Comparison of ENCODE assay signal across 8 mouse cellular contexts in the genomic region with DNA sequence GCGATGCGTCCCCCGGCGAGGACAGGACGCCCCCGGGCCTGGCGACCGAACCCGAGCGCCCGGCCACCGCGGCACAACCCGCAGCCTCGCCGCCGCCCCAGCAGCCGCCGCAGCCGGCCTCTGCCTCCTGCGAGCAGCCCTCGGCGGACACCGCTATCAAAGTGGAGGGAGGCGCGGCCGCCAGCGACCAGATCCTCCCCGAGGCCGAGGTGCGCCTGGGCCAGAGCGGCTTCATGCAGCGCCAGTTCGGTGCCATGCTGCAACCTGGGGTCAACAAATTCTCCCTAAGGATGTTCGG. TPM values are rescaled to one million over a fixed set of nuclear protein-coding genes. Genes with fewer than 3 reads are reported as not detected.
DNase-seq lines count a peak whose midpoint lies in the region; ATAC-seq lines count a peak whose summit lies in the region.

No protein-coding gene starts in this region.

- no peak for DNase-seq in kidney, postnatal 10 days
- DNase-seq in forebrain, embryonic 10.5 days (ENCODE audit: extremely low spot score, low spot score): peak; percentile 26
- DNase-seq in spleen, adult 18-20 months: no peak
- DNase-seq in thymus, postnatal 4 days: no peak
- no peak for DNase-seq in urinary bladder, adult 2 months (ENCODE audit: low spot score)

- H3K27ac ChIP-seq in kidney, embryonic 15.5 days: no peak overlapping the region
- H3K27ac ChIP-seq in forebrain, embryonic 10.5 days: peak overlapping the region; percentile 84
- H3K27ac ChIP-seq in intestine, embryonic 15.5 days: no peak overlapping the region
- 0 out of 2 replicates have a peak overlapping the region, but pooled peaks have one; percentile 83 for H3K27ac ChIP-seq in neural tube, embryonic 12.5 days

- peak overlapping the region; percentile 100 for H3K4me2 ChIP-seq in kidney, embryonic 15.5 days
- H3K4me2 ChIP-seq in intestine, embryonic 15.5 days (replicated peaks): peak overlapping the region; percentile 100
- H3K4me2 ChIP-seq in neural tube, embryonic 12.5 days (replicated peaks): peak overlapping the region; percentile 96

- no peaks in the 10 kb centered on the region for H3K36me3 ChIP-seq in kidney, embryonic 15.5 days
- H3K36me3 ChIP-seq in forebrain, embryonic 10.5 days (replicated peaks): no peaks in the 10 kb centered on the region
- H3K36me3 ChIP-seq in intestine, embryonic 15.5 days: no peaks in the 10 kb centered on the region
- H3K36me3 ChIP-seq in neural tube, embryonic 12.5 days: no peaks in the 10 kb centered on the region

- ATAC-seq in kidney, embryonic 15.5 days (replicated peaks; ENCODE audit: low FRiP score): 0 out of 2 replicates have a peak, but pooled peaks have one; percentile 7
- ATAC-seq in intestine, embryonic 15.5 days: no peak
- ATAC-seq in neural tube, embryonic 12.5 days (ENCODE audit: low FRiP score, low read depth): no peak

- H3K27me3 ChIP-seq in kidney, embryonic 15.5 days: peaks cover 81% of the 10 kb centered on the region
- peaks cover 91% of the 10 kb centered on the region for H3K27me3 ChIP-seq in forebrain, embryonic 10.5 days (ENCODE audit: poor library complexity, severe bottlenecking)
- peaks cover 54% of the 10 kb centered on the region for H3K27me3 ChIP-seq in intestine, embryonic 15.5 days (replicated peaks)
- peaks cover 61% of the 10 kb centered on the region for H3K27me3 ChIP-seq in neural tube, embryonic 12.5 days (replicated peaks)

- peak overlapping the region; percentile 53 for H3K9ac ChIP-seq in kidney, embryonic 15.5 days
- H3K9ac ChIP-seq in intestine, embryonic 15.5 days: peak overlapping the region; percentile 58
- peak overlapping the region; percentile 79 for H3K9ac ChIP-seq in neural tube, embryonic 12.5 days

- peaks cover 26% of the 10 kb centered on the region for H3K4me1 ChIP-seq in kidney, embryonic 15.5 days
- peaks cover 36% of the 10 kb centered on the region for H3K4me1 ChIP-seq in forebrain, embryonic 10.5 days
- peaks cover 12% of the 10 kb centered on the region for H3K4me1 ChIP-seq in intestine, embryonic 15.5 days (replicated peaks)
- H3K4me1 ChIP-seq in neural tube, embryonic 12.5 days: peaks cover 35% of the 10 kb centered on the region

- H3K9me3 ChIP-seq in kidney, embryonic 15.5 days (replicated peaks): no peaks in the 10 kb centered on the region
- H3K9me3 ChIP-seq in forebrain, embryonic 10.5 days: no peaks in the 10 kb centered on the region
- no peaks in the 10 kb centered on the region for H3K9me3 ChIP-seq in intestine, embryonic 15.5 days
- H3K9me3 ChIP-seq in neural tube, embryonic 12.5 days: no peaks in the 10 kb centered on the region

- under 1% methylated on average over 35 of the region's 35 CpGs for WGBS in kidney, embryonic 15.5 days
- under 1% methylated on average over 28 of the region's 35 CpGs for WGBS in forebrain, embryonic 10.5 days
- 1% methylated on average over 35 of the region's 35 CpGs for WGBS in intestine, embryonic 15.5 days
- under 1% methylated on average over 33 of the region's 35 CpGs for WGBS in neural tube, embryonic 12.5 days

- H3K4me3 ChIP-seq in kidney, embryonic 15.5 days (replicated peaks): peak overlapping the region; percentile 77
- peak overlapping the region; percentile 81 for H3K4me3 ChIP-seq in forebrain, embryonic 10.5 days
- H3K4me3 ChIP-seq in intestine, embryonic 15.5 days (replicated peaks): peak overlapping the region; percentile 65
- H3K4me3 ChIP-seq in neural tube, embryonic 12.5 days: peak overlapping the region; percentile 77

RNA-seq across cellular contexts. Expression of gene Hcn4, which starts 0.7 kb away (rescaled TPM):
- 0.26 and 0.40 TPM in 2 replicates for polyA plus RNA-seq in kidney, embryonic 15.5 days (2015; fragmentation: Nextera tagmentation; extraction: Ambion mirVana)
- 0.17 and 0.30 TPM in 2 replicates for polyA plus RNA-seq in forebrain, embryonic 10.5 days (2016; fragmentation: Nextera tagmentation; extraction: Ambion mirVana)
- polyA plus RNA-seq in intestine, embryonic 15.5 days (2015; fragmentation: Nextera tagmentation; extraction: Ambion mirVana): 0.24 and 0.25 TPM in 2 replicates
- polyA plus RNA-seq in neural tube, embryonic 12.5 days (2016; fragmentation: Nextera tagmentation; extraction: Ambion mirVana): 3.0 and 3.1 TPM in 2 replicates
- 0.06 and 0.10 TPM in 2 replicates for polyA plus RNA-seq in urinary bladder, adult 2 months (2012; rRNA removed)

Comparison
In these comparisons a context has a peak if more than half of its experiments do, and no peak if none do; other contexts are left out.
1. H3K27ac ChIP-seq: peak in forebrain, embryonic 10.5 days (single experiment) and neural tube, embryonic 12.5 days (single experiment); none in kidney, embryonic 15.5 days (single experiment) and intestine, embryonic 15.5 days (single experiment).
2. Peak in every context shown above with its lines, with median percentiles within 50 percentile points of each other: H3K4me2 ChIP-seq, H3K4me3 ChIP-seq and H3K9ac ChIP-seq.